9 mouse cellular contexts compared by ENCODE assay signal in genomic region chr1:169051085-169051862, GRCm38 (mm10).
DNase-seq lines count a peak whose midpoint lies in the region; ATAC-seq and TF ChIP-seq lines count a peak whose summit lies in the region.
"Had no signal": no experiment of that assay in that cellular context is flagged by ENCODE, and none has a peak within 500 bp of the region (broad histone marks: within the 10 kb centered on the region; RNA-seq: fewer than 3 reads in every experiment).

No protein-coding gene starts in this region.

- no peaks in the 10 kb centered on the region for H3K9me3 ChIP-seq in kidney, embryonic 16.5 days (ENCODE audit: low read length)
- H3K9me3 ChIP-seq in forebrain, postnatal 0 days (ENCODE audit: low read length) = no peaks in the 10 kb centered on the region

- no peaks in the 10 kb centered on the region for H3K4me1 ChIP-seq in kidney, embryonic 16.5 days (ENCODE audit: insufficient read depth, low read length)
- H3K4me1 ChIP-seq in forebrain, postnatal 0 days (ENCODE audit: insufficient read depth) = 0 out of 2 replicates have a peak, but pooled peaks cover 4% of the 10 kb centered on the region

- H3K9ac ChIP-seq in kidney, embryonic 16.5 days (replicated peaks; ENCODE audit: low read length) = no peak overlapping the region
- H3K9ac ChIP-seq in forebrain, postnatal 0 days = no peak overlapping the region

- no peak for TF ChIP-seq CTCF in forebrain, postnatal 0 days (IDR thresholded peaks at IDR 0.05; ENCODE audit: low read depth)

- no peak overlapping the region for H3K4me3 ChIP-seq in kidney, embryonic 16.5 days (ENCODE audit: low read length)
- no peak overlapping the region for H3K4me3 ChIP-seq in forebrain, postnatal 0 days (ENCODE audit: low read depth, low read length)
- H3K4me3 ChIP-seq: layer of hippocampus, adult 2 months had no signal

- DNase-seq in kidney, adult 9 months = peak; percentile 41
- DNase-seq in forebrain, postnatal 0 days = peak; percentile 41
- peak; percentile 69 for DNase-seq in mesoderm, embryonic 11.5 days (ENCODE audit: low read depth, low spot score)
- peak; percentile 3 for DNase-seq in retina, postnatal 7 days (ENCODE audit: low read depth, low spot score)
- no peak for DNase-seq in heart, adult 9 months (ENCODE audit: low spot score in 2 of 2)
- no peak for DNase-seq in spleen, postnatal 14 days (ENCODE audit: low spot score in 2 of 2)
- no peak for DNase-seq in natural killer cell, adult 2 months (ENCODE audit: low spot score in 2 of 2)

- WGBS in kidney, embryonic 16.5 days = 33% methylated on average over 11 of the region's 11 CpGs
- 22% methylated on average over 11 of the region's 11 CpGs for WGBS in forebrain, postnatal 0 days

- ATAC-seq in kidney, embryonic 16.5 days (ENCODE audit: low FRiP score, low TSS enrichment) = no peak
- ATAC-seq in forebrain, postnatal 0 days = peak; percentile 81

- H3K4me2 ChIP-seq in kidney, embryonic 16.5 days (replicated peaks; ENCODE audit: low read depth, low read length) = no peak overlapping the region
- no peak overlapping the region for H3K4me2 ChIP-seq in forebrain, postnatal 0 days (ENCODE audit: low read depth)

- no peak overlapping the region for H3K27ac ChIP-seq in kidney, embryonic 16.5 days (ENCODE audit: low read length)
- H3K27ac ChIP-seq in forebrain, postnatal 0 days (ENCODE audit: low read depth, low read length) = no peak overlapping the region
- H3K27ac ChIP-seq: layer of hippocampus, adult 2 months had no signal

- no peaks in the 10 kb centered on the region for H3K36me3 ChIP-seq in kidney, embryonic 16.5 days (ENCODE audit: insufficient read depth, low read length)
- H3K36me3 ChIP-seq in forebrain, postnatal 0 days (ENCODE audit: insufficient read depth) = no peaks in the 10 kb centered on the region

- H3K27me3 ChIP-seq in kidney, embryonic 16.5 days (ENCODE audit: insufficient read depth, low read length) = no peaks in the 10 kb centered on the region
- no peaks in the 10 kb centered on the region for H3K27me3 ChIP-seq in forebrain, postnatal 0 days (ENCODE audit: insufficient read depth, low read length)

Comparison
In these comparisons a context has a peak if more than half of its experiments do, and no peak if none do; other contexts are left out.
1. DNase-seq: peak in kidney, adult 9 months (single experiment), forebrain, postnatal 0 days (single experiment), mesoderm, embryonic 11.5 days (single experiment) and retina, postnatal 7 days (single experiment); none in heart, adult 9 months (0 of 2), spleen, postnatal 14 days (0 of 2) and natural killer cell, adult 2 months (0 of 2).